Mouse (Mus musculus) CH12.LX (cell line): ENCODE data around the gene P2rx4. TPM values are rescaled to one million over a fixed set of nuclear protein-coding genes. Genes with fewer than 3 reads are reported as not detected.
A peak's percentile ranks its signal among the peaks of the same experiment; 100 is the strongest.

Source experiments
- DNase-seq: peaks from one replicate; pipeline ENCODE4 v3.0.0-alpha.2; 2013; ENCODE audit errors: extremely low read depth
- H3K27ac ChIP-seq: 2 replicates; pipeline ENCODE4 v1.5.1; 2012; ENCODE audit warnings: low read depth, mild to moderate bottlenecking, control low read depth, moderate library complexity; ENCODE audit not compliant: insufficient read depth
- H3K27me3 ChIP-seq: replicated peaks from 2 replicates; pipeline ENCODE3; 2012; ENCODE audit warnings: inconsistent platforms
- H3K36me3 ChIP-seq, 2 experiments: replicated peaks in 1 of 2; 2 replicates each; pipeline versions ENCODE3 to v1.6.1; 2012; ENCODE audit warnings: inconsistent platforms in 1 of 2, low read length in 1 of 2, mild to moderate bottlenecking in 1 of 2, mixed read lengths in 1 of 2, moderate library complexity in 1 of 2; ENCODE audit not compliant: control insufficient read depth in 1 of 2, insufficient read depth in 1 of 2
- H3K4me1 ChIP-seq, 2 experiments: 2 replicates each; pipeline ENCODE4 v1.6.1; 2012; ENCODE audit warnings: inconsistent platforms in 1 of 2, moderate library complexity in 1 of 2; ENCODE audit not compliant: insufficient read depth in 2 of 2, control insufficient read depth in 1 of 2
- H3K4me2 ChIP-seq: 2 replicates; pipeline ENCODE4 v1.6.1; 2012; ENCODE audit warnings: low read depth, mild to moderate bottlenecking, control low read depth; ENCODE audit not compliant: poor library complexity, insufficient read depth, severe bottlenecking
- H3K4me3 ChIP-seq, 3 experiments: fragments of 150-350 bp in 1 of 3; sonication (generic) in 1 of 3; replicated peaks in 1 of 3; 2 replicates each; pipeline versions ENCODE3 to v1.5.1; 2011 to 2012; ENCODE audit warnings: low read depth in 2 of 3, low read length in 2 of 3, mild to moderate bottlenecking in 2 of 3, moderate library complexity in 2 of 3, control low read depth in 1 of 3, improper control_type of control experiment in 1 of 3, inconsistent platforms in 1 of 3, mixed read lengths in 1 of 3; ENCODE audit not compliant: poor library complexity in 1 of 3
- H3K79me2 ChIP-seq: replicated peaks from 2 replicates; pipeline ENCODE4 v1.6.1; 2012; ENCODE audit warnings: mild to moderate bottlenecking, moderate library complexity; ENCODE audit not compliant: control insufficient read depth, poor library complexity, insufficient read depth, severe bottlenecking; ENCODE audit errors: extremely low read depth
- H3K9ac ChIP-seq: 2 replicates; pipeline ENCODE4 v1.6.1; 2012; ENCODE audit warnings: low read depth, mild to moderate bottlenecking, control low read depth, moderate library complexity; ENCODE audit not compliant: insufficient read depth
- H3K9me3 ChIP-seq: replicated peaks from 2 replicates; pipeline ENCODE3; 2012; ENCODE audit warnings: low read length, inconsistent platforms, mixed read lengths
- BHLHE40 ChIP-seq: IDR thresholded peaks from 2 replicates; pipeline ENCODE4 v1.6.1; 2011; ENCODE audit warnings: mild to moderate bottlenecking, low read depth, low read length, improper control_type of control experiment
- CHD1 ChIP-seq: IDR thresholded peaks from 2 replicates; pipeline ENCODE4 v1.6.1; 2012; ENCODE audit warnings: low read depth, low read length, improper control_type of control experiment, inconsistent platforms
- CHD2 ChIP-seq: IDR thresholded peaks from 2 replicates; pipeline ENCODE4 v1.6.1; 2011; ENCODE audit warnings: low read length, improper control_type of control experiment
- CTCF ChIP-seq, 2 experiments: IDR thresholded peaks in 1 of 2; conservative IDR thresholded peaks in 1 of 2; 2 replicates each; pipeline ENCODE4 v1.5.1; 2011 to 2012; ENCODE audit warnings: low read depth in 2 of 2, low read length in 2 of 2, improper control_type of control experiment in 1 of 2, inconsistent platforms in 1 of 2, mild to moderate bottlenecking in 1 of 2, moderate library complexity in 1 of 2
- ELF1 ChIP-seq: IDR thresholded peaks from 2 replicates; pipeline ENCODE4 v1.6.1; 2014; ENCODE audit warnings: low read depth, mild to moderate bottlenecking, inconsistent platforms, low read length, improper control_type of control experiment
- ETS1 ChIP-seq: conservative IDR thresholded peaks from 2 replicates; pipeline ENCODE4 v1.6.1; 2012; ENCODE audit warnings: low read depth, mild to moderate bottlenecking, inconsistent platforms, low read length, improper control_type of control experiment, moderate library complexity
- GABPA ChIP-seq: IDR thresholded peaks from 2 replicates; pipeline ENCODE4 v1.6.1; 2012; ENCODE audit warnings: low read depth, low read length, improper control_type of control experiment, inconsistent platforms; ENCODE audit not compliant: insufficient replicate concordance
- KAT2A ChIP-seq: IDR thresholded peaks from 2 replicates; pipeline ENCODE4 v1.6.1; 2012; ENCODE audit warnings: low read length, improper control_type of control experiment, inconsistent platforms; ENCODE audit not compliant: insufficient replicate concordance
- MAX ChIP-seq: IDR thresholded peaks from 2 replicates; pipeline ENCODE4 v1.6.1; 2011; ENCODE audit warnings: low read length, improper control_type of control experiment
- MAZ ChIP-seq: IDR thresholded peaks from 2 replicates; pipeline ENCODE4 v1.6.1; 2012; ENCODE audit warnings: low read depth, mild to moderate bottlenecking, inconsistent platforms, low read length, improper control_type of control experiment, moderate library complexity
- MEF2A ChIP-seq: IDR thresholded peaks from 2 replicates; pipeline ENCODE4 v1.6.1; 2014; ENCODE audit warnings: low read depth, mild to moderate bottlenecking, inconsistent platforms, low read length, improper control_type of control experiment, borderline replicate concordance
- MXI1 ChIP-seq: IDR thresholded peaks from 2 replicates; pipeline ENCODE4 v1.6.1; 2011; ENCODE audit warnings: mild to moderate bottlenecking, low read depth, low read length, improper control_type of control experiment
- NRF1 ChIP-seq: IDR thresholded peaks from 2 replicates; pipeline ENCODE4 v1.6.1; 2014; ENCODE audit warnings: low read depth, mild to moderate bottlenecking, inconsistent platforms, low read length, improper control_type of control experiment, moderate library complexity
- RAD21 ChIP-seq: IDR thresholded peaks from 2 replicates; pipeline ENCODE4 v1.6.1; 2011; ENCODE audit warnings: low read depth, mild to moderate bottlenecking, low read length, improper control_type of control experiment, moderate library complexity
- SMC3 ChIP-seq: IDR thresholded peaks from 2 replicates; pipeline ENCODE4 v1.6.1; 2011; ENCODE audit warnings: low read depth, low read length, improper control_type of control experiment
- TBP ChIP-seq: conservative IDR thresholded peaks from 2 replicates; pipeline ENCODE4 v1.6.1; 2011; ENCODE audit warnings: low read depth, low read length, improper control_type of control experiment
- TCF12 ChIP-seq: IDR thresholded peaks from 2 replicates; pipeline ENCODE4 v1.6.1; 2014; ENCODE audit warnings: low read depth, mild to moderate bottlenecking, inconsistent platforms, low read length, improper control_type of control experiment
- ZNF384 ChIP-seq: IDR thresholded peaks from 2 replicates; pipeline ENCODE4 v1.6.1; 2012; ENCODE audit warnings: low read depth, low read length, improper control_type of control experiment, inconsistent platforms
- dilution Hi-C: fragments of 300-500 bp; cut with MboI; formaldehyde crosslinking; loops from 2 replicates; pipeline ENCODE4 v1.14.3; 2020; ENCODE audit warnings: low sequenced_read_pairs; ENCODE audit not compliant: extremely low pct_unique_long_range_greater_than_20kb, extremely low pct_ligation_motif_present
- in situ Hi-C: fragments of 300-500 bp; cut with MboI; formaldehyde crosslinking; loops from 3 replicates; pipeline ENCODE4 v1.14.3; 2019; ENCODE audit warnings: low sequenced_read_pairs, low pct_ligation_motif_present, low pct_unique_long_range_greater_than_20kb, mixed read lengths
- polyA plus RNA-seq: library from polyadenylated mRNA; unstranded; fragments of >175 nt; gene quantifications from 2 replicates; pipeline ENCODE4 v1.2.1, GENCODE M21; 2012; ENCODE audit warnings: low read depth; ENCODE audit not compliant: insufficient read length
- total RNA-seq, 2 experiments: library from RNA; depleted of rRNA; stranded (reverse); fragments of 300-350 nt in 1 of 2; fragments of >200 nt in 1 of 2; gene quantifications; 2 replicates each; pipeline ENCODE4 v1.2.3; 2012 to 2014

The P2rx4 gene
- total and polyA plus RNA-seq, 3 experiments = 9.1 to 16.7 (median 11.0) TPM

GRCm38 (mm10) chr5:122719168-122719567, 11.8 kb downstream of the P2rx4 start:
- H3K4me3 ChIP-seq = no peak overlapping the region
- H3K36me3 ChIP-seq = peaks cover 2 to 59% of the 10 kb centered on the region in 2 experiments
- H3K9ac ChIP-seq = no peak overlapping the region
- no peaks in the 10 kb centered on the region for H3K27me3 ChIP-seq
- in situ Hi-C loops = loop anchor here (10.0 kb wide), 1 partner anchor 74 kb away; the partner anchor contains the start of gene P2rx7
- H3K79me2 ChIP-seq = no peaks in the 10 kb centered on the region
- DNase-seq = no peak
- H3K4me2 ChIP-seq = no peak overlapping the region
- H3K27ac ChIP-seq = no peak overlapping the region
- dilution Hi-C loops = no loop called here
- peaks cover 3 to 31% of the 10 kb centered on the region in 2 experiments for H3K4me1 ChIP-seq
- TF ChIP-seq MAX (no peak), NRF1 (no peak), BHLHE40 (no peak), CHD2 (no peak), CHD1 (no peak), KAT2A (no peak), MAZ (no peak), TBP (no peak)
- H3K9me3 ChIP-seq = peaks cover 6% of the 10 kb centered on the region

- H3K9ac ChIP-seq = no peak overlapping the region
- no peak overlapping the region for H3K27ac ChIP-seq
- dilution Hi-C loops = no loop called here
- TF ChIP-seq ELF1 (no peak), ZNF384 (peak; percentile 25; the same call in 1 of the 2 replicates)
- TF ChIP-seq, all 38 proteins: peak for 1
- Histone ChIP-seq H3K79me2 (no peaks in the 10 kb centered on the region), H3K4me3 (no peak overlapping the region), H3K4me2 (no peak overlapping the region), H3K9me3 (no peaks in the 10 kb centered on the region), H3K4me1 (peaks cover 0 to 3% of the 10 kb centered on the region in 2 experiments; a peak in 1 of 4 replicates), H3K36me3 (peaks cover 0 to 60% of the 10 kb centered on the region in 2 experiments), H3K27me3 (no peaks in the 10 kb centered on the region)
- in situ Hi-C loops = no loop called here
- DNase-seq = no peak
Observed at GRCm38 (mm10) chr5:122725453-122725852, 18.1 kb downstream of the P2rx4 start.

GRCm38 (mm10) chr5:122726068-122726467, 18.7 kb downstream of the P2rx4 start:
- no peak overlapping the region for H3K27ac ChIP-seq
- H3K4me1 ChIP-seq = peaks cover 0 to 3% of the 10 kb centered on the region in 2 experiments; a peak in 1 of 4 replicates
- DNase-seq = peak; percentile 75
- H3K4me2 ChIP-seq = no peak overlapping the region
- peaks cover 0 to 59% of the 10 kb centered on the region in 2 experiments for H3K36me3 ChIP-seq
- no peaks in the 10 kb centered on the region for H3K79me2 ChIP-seq
- no peaks in the 10 kb centered on the region for H3K9me3 ChIP-seq
- dilution Hi-C loops = no loop called here
- no peak overlapping the region for H3K9ac ChIP-seq
- no peak for TF ChIP-seq TBP
- TF ChIP-seq ETS1 = no peak
- TF ChIP-seq SMC3 = peak; percentile 78
- TF ChIP-seq MEF2A = 0 out of 2 replicates have a peak, but pooled peaks have one; percentile 19
- TF ChIP-seq CTCF (conservative IDR thresholded peaks at IDR 0.05 in 1 of 2, IDR thresholded peaks at IDR 0.05 in 1 of 2; ENCODE audit: low read depth in 2 of 2, low read length in 2 of 2) = peak; percentile 87 to 93
- TF ChIP-seq MXI1 = no peak
- 0 out of 2 replicates have a peak, but pooled peaks have one; percentile 11 for TF ChIP-seq TCF12
- TF ChIP-seq RAD21 = peak; percentile 88
- TF ChIP-seq GABPA = no peak
- in situ Hi-C loops = no loop called here
- H3K27me3 ChIP-seq = no peaks in the 10 kb centered on the region
- H3K4me3 ChIP-seq = no peak overlapping the region
